Mouse (Mus musculus) intestine, postnatal 0 days (tissue): Measurements from ENCODE around the gene Krt78. TPM values are rescaled to one million over a fixed set of nuclear protein-coding genes. Genes with fewer than 3 reads are reported as not detected.

ENCODE experiments used
- ATAC-seq: fragments of 200-750 bp; cut with Nextera tagmentation; 2 replicates; pipeline ENCODE4 v1.8.0; 2017; ENCODE audit warnings: mild to moderate bottlenecking, moderate TSS enrichment, moderate library complexity
- H3K27ac ChIP-seq: fragments of 300-500 bp; sonication (generic); 2 replicates; pipeline ENCODE4 v1.5.1; 2014; ENCODE audit warnings: mild to moderate bottlenecking, low read depth, low read length, moderate library complexity
- H3K27me3 ChIP-seq: fragments of 300-500 bp; sonication (generic); replicated peaks from 2 replicates; pipeline ENCODE4 v1.6.1; 2014; ENCODE audit warnings: low read length, mixed read lengths; ENCODE audit not compliant: control insufficient read depth, insufficient read depth
- H3K36me3 ChIP-seq: fragments of 300-500 bp; sonication (generic); 2 replicates; pipeline ENCODE4 v1.6.1; 2014; ENCODE audit warnings: mild to moderate bottlenecking, moderate library complexity; ENCODE audit not compliant: control insufficient read depth, insufficient read depth
- H3K4me1 ChIP-seq: fragments of 300-500 bp; sonication (generic); replicated peaks from 2 replicates; pipeline ENCODE4 v1.6.1; 2014; ENCODE audit warnings: antibody characterized with exemption, low read length, mixed read lengths; ENCODE audit not compliant: control insufficient read depth, insufficient read depth
- H3K4me2 ChIP-seq: fragments of 300-500 bp; sonication (generic); replicated peaks from 2 replicates; pipeline ENCODE4 v1.6.1; 2014; ENCODE audit warnings: low read depth, mild to moderate bottlenecking, moderate library complexity
- H3K4me3 ChIP-seq: fragments of 300-500 bp; sonication (generic); 2 replicates; pipeline ENCODE4 v1.5.1; 2014; ENCODE audit warnings: low read depth, low read length
- H3K9ac ChIP-seq: fragments of 300-500 bp; sonication (generic); 2 replicates; pipeline ENCODE4 v1.6.1; 2014; ENCODE audit warnings: mild to moderate bottlenecking, low read depth, low read length
- H3K9me3 ChIP-seq: fragments of 300-500 bp; sonication (generic); 2 replicates; pipeline ENCODE4 v1.6.1; 2016; ENCODE audit warnings: mixed run types; ENCODE audit not compliant: control insufficient read depth
- CTCF ChIP-seq: sonication (generic); IDR thresholded peaks from 2 replicates; pipeline ENCODE4 v1.5.1; 2016; ENCODE audit warnings: low read depth, mild to moderate bottlenecking, control low read depth, antibody characterized with exemption, moderate library complexity
- WGBS: fragments of 180-500 bp; shearing (Covaris S2); extraction: QIAGEN DNeasy Blood & Tissue Kit; methylation state at CpG from one replicate; pipeline ENCODE4 v1.1.7; 2014; 5-methylcytosine and 5-hydroxymethylcytosine counted together
- polyA plus RNA-seq: library from polyadenylated mRNA; unstranded; fragments of >200 nt; fragmentation: Nextera tagmentation; extraction: Ambion mirVana; gene quantifications from 2 replicates; pipeline ENCODE4 v1.2.1, GENCODE M21; 2015

Gene Krt78
- polyA plus RNA-seq, 1 experiment from 2014 or later = 0.03 TPM

- H3K9me3 ChIP-seq = no peaks in the 10 kb centered on the region
- H3K4me3 ChIP-seq = peak overlapping the region; percentile 29; the same call in 1 of the 2 replicates
- no peak overlapping the region for H3K27ac ChIP-seq
- TF ChIP-seq CTCF = no peak
- 20% methylated on average over 9 of the region's 9 CpGs for WGBS
- no peaks in the 10 kb centered on the region for H3K36me3 ChIP-seq
- H3K9ac ChIP-seq = no peak overlapping the region
- H3K4me1 ChIP-seq = no peaks in the 10 kb centered on the region
- ATAC-seq = no peak
- no peaks in the 10 kb centered on the region; the same call in 1 of the 2 replicates for H3K27me3 ChIP-seq
- peak overlapping the region; percentile 62 for H3K4me2 ChIP-seq
Observed at GRCm38 (mm10) chr15:101929087-101929486, 25.0 kb downstream of the Krt78 start.

- no peak overlapping the region for H3K4me2 ChIP-seq
- H3K4me3 ChIP-seq = no peak overlapping the region
- H3K9me3 ChIP-seq = no peaks in the 10 kb centered on the region
- H3K27ac ChIP-seq = no peak overlapping the region
- no peak overlapping the region for H3K9ac ChIP-seq
- WGBS = 65% methylated on average over 12 of the region's 12 CpGs
- TF ChIP-seq CTCF = no peak
- ATAC-seq = no peak
- no peaks in the 10 kb centered on the region; the same call in 1 of the 2 replicates for H3K27me3 ChIP-seq
- no peaks in the 10 kb centered on the region for H3K4me1 ChIP-seq
- no peaks in the 10 kb centered on the region for H3K36me3 ChIP-seq
Observed at GRCm38 (mm10) chr15:101927340-101928080, 26.6 kb downstream of the Krt78 start.

GRCm38 (mm10) chr15:101925041-101925440 lies 29.0 kb downstream of the Krt78 start:
- H3K9ac ChIP-seq = no peak overlapping the region
- H3K4me2 ChIP-seq = no peak overlapping the region
- H3K36me3 ChIP-seq = no peaks in the 10 kb centered on the region
- no peaks in the 10 kb centered on the region for H3K4me1 ChIP-seq
- H3K27ac ChIP-seq = no peak overlapping the region
- ATAC-seq = no peak
- WGBS = 59% methylated on average over 1 of the region's 1 CpGs
- H3K27me3 ChIP-seq = no peaks in the 10 kb centered on the region
- no peaks in the 10 kb centered on the region for H3K9me3 ChIP-seq
- H3K4me3 ChIP-seq = no peak overlapping the region
- no peak for TF ChIP-seq CTCF

- H3K27ac ChIP-seq = no peak within 1 kb of the TSS
- H3K4me2 ChIP-seq = no peak within 1 kb of the TSS
- H3K9me3 ChIP-seq = no peaks in the 10 kb centered on the region
- ATAC-seq = no peak
- H3K9ac ChIP-seq = no peak within 1 kb of the TSS
- no peaks in the 10 kb centered on the region for H3K4me1 ChIP-seq
- H3K36me3 ChIP-seq = no peaks in the 10 kb centered on the region
- WGBS = 64% methylated on average over 11 of the region's 11 CpGs
- no peak within 1 kb of the TSS for H3K4me3 ChIP-seq
- no peaks in the 10 kb centered on the region for H3K27me3 ChIP-seq
- no peak for TF ChIP-seq CTCF
Observed at GRCm38 (mm10) chr15:101924635-101925034, 29.5 kb downstream of the Krt78 start, which contains the start of gene Krt4. Gene Krt4, minus strand, starts transcription at chr15:101924735.

GRCm38 (mm10) chr15:101922296-101922695 lies 31.8 kb downstream of the Krt78 start:
- Histone ChIP-seq H3K27me3 (no peaks in the 10 kb centered on the region), H3K36me3 (no peaks in the 10 kb centered on the region), H3K4me1 (no peaks in the 10 kb centered on the region), H3K9ac (no peak overlapping the region), H3K27ac (no peak overlapping the region), H3K4me3 (no peak overlapping the region), H3K9me3 (no peaks in the 10 kb centered on the region), H3K4me2 (no peak overlapping the region)
- ATAC-seq = no peak
- 73% methylated on average over 2 of the region's 2 CpGs for WGBS
- no peak for TF ChIP-seq CTCF

- H3K4me3 ChIP-seq = no peak overlapping the region
- 71% methylated on average over 2 of the region's 2 CpGs for WGBS
- no peak for ATAC-seq
- H3K27ac ChIP-seq = no peak overlapping the region
- no peaks in the 10 kb centered on the region for H3K36me3 ChIP-seq
- no peak for TF ChIP-seq CTCF
- H3K4me1 ChIP-seq = no peaks in the 10 kb centered on the region
- H3K9me3 ChIP-seq = no peaks in the 10 kb centered on the region
- no peak overlapping the region for H3K9ac ChIP-seq
- no peak overlapping the region for H3K4me2 ChIP-seq
- no peaks in the 10 kb centered on the region for H3K27me3 ChIP-seq
Observed at GRCm38 (mm10) chr15:101916072-101916471, 38.0 kb downstream of the Krt78 start.
